Mouse (Mus musculus) small intestine, adult 2 months (tissue): ENCODE results near the gene Sco1. TPM values are rescaled to one million over a fixed set of nuclear protein-coding genes. Genes with fewer than 3 reads are reported as not detected.
A peak's percentile ranks its signal among the peaks of the same experiment; 100 is the strongest.

Experiments
- H3K27ac ChIP-seq: fragments of 200-500 bp; 2 replicates; pipeline ENCODE4 v1.5.1; 2012; ENCODE audit warnings: low read depth, low read length, control low read depth, inconsistent platforms; ENCODE audit not compliant: insufficient read depth
- H3K27me3 ChIP-seq: fragments of 200-500 bp; 2 replicates; pipeline ENCODE4 v1.6.1; 2012; ENCODE audit warnings: mild to moderate bottlenecking, moderate library complexity, low read length, inconsistent platforms; ENCODE audit not compliant: control insufficient read depth, insufficient read depth
- H3K36me3 ChIP-seq: fragments of 200-500 bp; 2 replicates; pipeline ENCODE4 v1.6.1; 2012; ENCODE audit warnings: mild to moderate bottlenecking, low read length, control low read depth, inconsistent platforms; ENCODE audit not compliant: control insufficient read depth, insufficient read depth
- H3K4me1 ChIP-seq: fragments of 200-500 bp; 2 replicates; pipeline ENCODE4 v1.6.1; 2012; ENCODE audit warnings: low read length, inconsistent platforms, mixed read lengths; ENCODE audit not compliant: control insufficient read depth, insufficient read depth, insufficient read length
- H3K4me3 ChIP-seq: fragments of 200-500 bp; 2 replicates; pipeline ENCODE4 v1.5.1; 2012; ENCODE audit warnings: low read depth, mild to moderate bottlenecking, control low read depth, inconsistent platforms, low read length, moderate library complexity
- CTCF ChIP-seq: fragments of 200-500 bp; IDR thresholded peaks from 2 replicates; pipeline ENCODE4 v1.5.1; 2012; ENCODE audit warnings: low read depth, mild to moderate bottlenecking, control low read depth, inconsistent platforms, low read length, moderate library complexity, mixed read lengths; ENCODE audit not compliant: insufficient replicate concordance, insufficient read length; ENCODE audit errors: extremely low read depth
- POLR2A ChIP-seq: fragments of 200-500 bp; IDR thresholded peaks from 2 replicates; pipeline ENCODE4 v1.6.1; 2012; ENCODE audit warnings: low read depth, mild to moderate bottlenecking, control low read depth, inconsistent platforms, low read length, moderate library complexity
- whole genome bisulfite sequencing: fragments of 180-500 bp; shearing (Covaris S2); methylation state at CpG from one replicate; pipeline ENCODE4 v1.1.7; 2018; 5-methylcytosine and 5-hydroxymethylcytosine counted together
- polyA plus RNA-seq: library from polyadenylated mRNA; depleted of rRNA; stranded (reverse); fragments of >200 nt; gene quantifications from 2 replicates; pipeline ENCODE4 v1.2.3, GENCODE M21; 2012

Gene Sco1
- polyA plus RNA-seq, 1 experiment, result 10.7 TPM

DNA sequence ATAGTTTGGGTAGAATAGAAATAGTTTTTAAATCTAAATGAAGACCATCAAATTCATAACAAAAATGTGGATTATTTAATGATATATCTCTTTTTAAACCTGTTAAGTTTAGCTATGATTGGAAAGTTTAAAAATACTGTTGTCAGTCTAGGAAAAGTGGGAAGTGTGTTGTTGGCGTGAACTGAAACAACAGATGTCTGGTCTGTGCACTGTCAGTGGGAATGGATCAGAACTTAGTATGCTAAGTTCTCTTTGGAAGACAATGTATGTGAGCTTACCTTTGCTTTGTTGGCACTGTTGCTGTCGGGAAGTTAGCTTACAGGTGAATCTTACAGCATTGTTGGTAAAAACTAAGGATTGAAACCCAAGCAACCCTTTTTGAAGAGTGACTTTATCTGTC is 8.8 kb downstream of the Sco1 start:
- WGBS, result 95% methylated on average over 2 of the region's 2 CpGs
- Histone ChIP-seq H3K4me1 (no peaks in the 10 kb centered on the region), H3K27me3 (no peaks in the 10 kb centered on the region), H3K36me3 (peaks cover 72% of the 10 kb centered on the region), H3K27ac (no peak overlapping the region), H3K4me3 (no peak overlapping the region)
- TF ChIP-seq POLR2A (no peak), CTCF (no peak)

DNA sequence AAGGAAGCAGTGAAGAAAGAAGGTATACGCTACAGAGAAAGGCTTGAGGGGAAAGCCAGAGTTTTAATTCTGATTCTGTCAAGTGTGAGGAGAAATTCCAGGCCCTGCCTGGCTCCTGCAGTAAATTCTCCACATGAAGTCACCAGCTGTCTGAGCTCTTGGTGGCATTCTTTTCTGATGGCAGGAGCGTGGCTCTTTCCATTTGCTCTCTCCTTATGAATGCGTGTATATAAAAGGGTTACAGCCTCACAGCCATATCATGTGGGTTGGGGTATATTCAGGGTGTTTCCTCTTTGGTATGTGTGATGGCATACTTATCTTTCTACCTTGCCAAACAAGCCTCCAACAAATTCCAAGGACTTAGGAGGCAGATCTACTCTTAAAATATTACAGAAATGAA is 10.3 kb downstream of the Sco1 start:
- H3K36me3 ChIP-seq, result peaks cover 66% of the 10 kb centered on the region
- H3K27ac ChIP-seq, result no peak overlapping the region
- no peaks in the 10 kb centered on the region for H3K27me3 ChIP-seq
- H3K4me1 ChIP-seq, result no peaks in the 10 kb centered on the region
- TF ChIP-seq POLR2A (no peak), CTCF (no peak)
- WGBS, result 87% methylated on average over 3 of the region's 3 CpGs
- no peak overlapping the region for H3K4me3 ChIP-seq

DNA sequence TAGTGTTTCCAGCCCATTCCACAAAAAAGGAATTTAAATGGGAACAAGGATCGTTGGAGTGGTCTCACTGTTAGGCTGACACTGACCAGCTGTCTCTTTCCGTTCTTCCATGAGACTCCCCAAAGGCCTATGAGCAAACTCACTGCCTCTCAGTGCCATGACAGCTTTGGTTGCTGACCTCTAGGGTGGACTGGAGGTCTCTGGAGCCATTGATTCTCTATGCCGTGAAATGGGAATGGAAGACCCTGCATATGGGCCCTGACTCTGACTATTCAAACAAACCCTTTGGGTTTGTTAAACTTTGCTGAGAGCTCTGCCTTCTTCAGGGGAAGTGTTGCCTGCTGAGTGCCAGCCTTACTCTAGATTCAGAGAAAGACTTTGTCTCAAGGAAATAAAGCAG is 15.3 kb downstream of the Sco1 start:
- TF ChIP-seq CTCF, result no peak
- TF ChIP-seq POLR2A, result no peak
- no peak overlapping the region for H3K4me3 ChIP-seq
- peaks cover 7% of the 10 kb centered on the region for H3K4me1 ChIP-seq
- no peak overlapping the region for H3K27ac ChIP-seq
- 85% methylated on average over 3 of the region's 3 CpGs for WGBS
- peaks cover 33% of the 10 kb centered on the region for H3K36me3 ChIP-seq
- H3K27me3 ChIP-seq, result no peaks in the 10 kb centered on the region

DNA sequence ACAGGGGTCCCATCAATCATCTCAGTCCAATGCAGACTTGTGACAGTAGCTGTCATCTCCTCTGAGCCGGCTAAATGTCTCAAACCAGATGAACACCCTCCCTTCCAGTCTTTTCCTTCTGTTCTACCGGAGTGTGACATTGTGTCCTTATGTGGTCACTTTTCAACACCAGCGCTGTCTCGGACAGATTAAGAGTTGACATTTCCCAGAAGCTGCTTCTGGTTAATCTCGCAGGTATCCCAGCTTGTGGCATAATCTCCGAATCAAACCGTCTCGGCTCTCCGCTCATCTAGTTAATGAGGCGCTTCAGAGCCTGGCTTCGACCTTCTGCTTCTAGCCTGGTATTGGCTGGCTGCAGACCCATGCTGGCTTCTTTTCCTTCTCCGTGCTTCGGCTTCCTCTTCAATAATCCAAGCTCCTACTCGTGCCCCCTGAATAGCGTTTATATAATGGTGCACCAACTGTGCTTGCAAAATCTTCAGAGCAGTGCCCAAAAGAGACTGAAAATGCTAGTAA is 20.2 kb downstream of the Sco1 start:
- WGBS, result 82% methylated on average over 15 of the region's 15 CpGs
- H3K27me3 ChIP-seq, result no peaks in the 10 kb centered on the region

DNA sequence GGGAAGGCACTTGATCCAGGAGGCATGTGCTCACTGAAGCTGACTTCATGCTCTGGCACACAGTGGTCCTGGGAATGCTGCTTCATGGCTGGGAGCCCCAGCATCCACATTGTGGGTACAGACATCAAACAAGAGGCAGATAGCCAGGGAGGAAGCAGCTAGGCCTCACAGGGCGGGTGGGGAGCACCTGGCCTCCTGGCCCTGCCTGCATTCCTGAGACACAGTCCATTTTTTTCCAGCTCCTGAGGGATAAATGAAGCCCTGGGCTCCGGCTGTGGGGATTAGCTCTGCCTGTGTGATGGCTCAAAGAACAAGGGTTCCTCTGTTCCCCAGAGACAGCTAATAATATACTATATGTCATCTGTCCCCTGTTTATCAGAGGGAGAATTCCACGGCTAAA is 22.6 kb downstream of the Sco1 start:
- WGBS, result 33% methylated on average over 3 of the region's 3 CpGs
- TF ChIP-seq POLR2A (no peak), CTCF (no peak)
- no peaks in the 10 kb centered on the region for H3K27me3 ChIP-seq
- no peak overlapping the region for H3K4me3 ChIP-seq
- no peaks in the 10 kb centered on the region for H3K36me3 ChIP-seq
- peaks cover 7% of the 10 kb centered on the region for H3K4me1 ChIP-seq
- no peak overlapping the region for H3K27ac ChIP-seq

More for the DNA sequence above, 20.2 kb downstream of the Sco1 start:
- Histone ChIP-seq H3K27ac (peak overlapping the region; percentile 49; the same call in 1 of the 2 replicates), H3K36me3 (no peaks in the 10 kb centered on the region), H3K4me1 (peaks cover 7% of the 10 kb centered on the region), H3K4me3 (no peak overlapping the region)
- TF ChIP-seq POLR2A, result no peak
- no peak for TF ChIP-seq CTCF

DNA sequence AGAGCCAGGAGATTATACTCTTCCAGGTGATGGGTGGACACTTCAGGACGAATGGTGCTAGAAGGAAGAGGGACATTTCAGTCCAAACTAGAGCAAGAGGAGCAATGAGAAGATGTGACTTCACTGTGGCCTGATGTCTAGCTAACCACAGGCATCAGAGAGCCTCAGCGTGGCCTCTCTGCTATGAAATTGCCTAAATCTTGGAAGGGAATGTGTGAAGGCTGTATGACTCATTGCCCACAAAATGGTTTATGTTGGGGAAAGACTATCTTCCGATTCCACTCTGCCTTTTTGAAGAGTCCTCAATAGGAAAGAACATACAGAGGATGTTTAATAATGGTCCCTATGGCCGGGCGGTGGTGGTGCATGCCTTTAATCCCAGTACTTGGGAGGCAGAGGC is 24.3 kb downstream of the Sco1 start:
- peaks cover 6% of the 10 kb centered on the region for H3K4me1 ChIP-seq
- 80% methylated on average over 5 of the region's 5 CpGs for WGBS
- no peak overlapping the region for H3K4me3 ChIP-seq
- no peak overlapping the region for H3K27ac ChIP-seq
- TF ChIP-seq POLR2A (no peak), CTCF (no peak)
- H3K36me3 ChIP-seq, result no peaks in the 10 kb centered on the region
- no peaks in the 10 kb centered on the region for H3K27me3 ChIP-seq

DNA sequence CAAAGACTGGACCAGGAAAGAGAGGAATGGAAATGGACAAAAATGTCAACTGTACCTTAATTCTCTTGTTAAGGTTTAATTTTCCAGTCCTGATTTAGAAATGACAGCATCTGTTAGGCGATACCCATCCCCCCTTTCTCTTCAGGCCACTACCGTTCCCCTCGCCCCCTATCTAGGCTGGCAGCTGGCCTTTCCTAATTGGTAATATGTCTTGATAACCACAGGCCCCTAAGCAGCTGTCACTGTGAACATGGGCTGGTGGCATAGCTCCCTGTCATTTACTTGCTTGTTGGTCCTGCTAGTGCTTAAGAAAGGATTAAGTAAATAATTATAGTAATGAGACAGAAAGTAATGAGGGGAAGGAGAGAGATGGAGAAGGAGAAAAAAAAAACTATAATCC is 25.0 kb downstream of the Sco1 start:
- no peak overlapping the region for H3K27ac ChIP-seq
- H3K4me1 ChIP-seq, result peaks cover 5% of the 10 kb centered on the region
- TF ChIP-seq POLR2A (no peak), CTCF (no peak)
- H3K36me3 ChIP-seq, result no peaks in the 10 kb centered on the region
- WGBS, result 59% methylated on average over 3 of the region's 3 CpGs
- H3K4me3 ChIP-seq, result no peak overlapping the region
- H3K27me3 ChIP-seq, result no peaks in the 10 kb centered on the region
